Mouse (Mus musculus): ENCODE results near the gene Npc1l1. TPM values are rescaled to one million over a fixed set of nuclear protein-coding genes. Genes with fewer than 3 reads are reported as not detected.
"Not testable (repeated sequence)": the region's sequence is repeated elsewhere in the genome, so short reads cannot be mapped to it uniquely, and the experiment has no call there.

Gene Npc1l1
- total RNA-seq (2021), result under 1 TPM; 0.28 to 0.30 TPM

DNA sequence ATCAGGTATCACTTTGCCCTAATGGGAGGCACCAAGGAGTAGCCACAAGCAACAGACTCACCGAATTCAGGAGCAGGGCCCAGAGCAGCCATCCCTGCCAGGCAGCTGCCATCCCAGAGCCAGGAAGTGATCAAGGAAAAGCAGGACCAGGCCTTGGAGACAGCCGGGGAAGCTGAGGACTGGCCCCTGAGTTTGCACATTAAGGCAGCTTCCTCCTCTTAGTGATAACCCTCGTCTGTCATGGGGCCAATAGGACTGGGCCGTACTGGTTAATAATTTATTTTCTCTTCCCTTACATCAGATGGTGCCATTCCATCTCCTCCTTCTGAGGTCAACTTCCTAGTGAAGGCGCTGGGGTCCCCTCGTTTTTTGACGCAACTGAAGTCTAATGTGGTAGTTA is at the start of gene Npc1l1:
Gene Npc1l1, minus strand, starts transcription at position 132 of the 400 bp plus-strand sequence.
- DNase-seq, result no peak

DNA sequence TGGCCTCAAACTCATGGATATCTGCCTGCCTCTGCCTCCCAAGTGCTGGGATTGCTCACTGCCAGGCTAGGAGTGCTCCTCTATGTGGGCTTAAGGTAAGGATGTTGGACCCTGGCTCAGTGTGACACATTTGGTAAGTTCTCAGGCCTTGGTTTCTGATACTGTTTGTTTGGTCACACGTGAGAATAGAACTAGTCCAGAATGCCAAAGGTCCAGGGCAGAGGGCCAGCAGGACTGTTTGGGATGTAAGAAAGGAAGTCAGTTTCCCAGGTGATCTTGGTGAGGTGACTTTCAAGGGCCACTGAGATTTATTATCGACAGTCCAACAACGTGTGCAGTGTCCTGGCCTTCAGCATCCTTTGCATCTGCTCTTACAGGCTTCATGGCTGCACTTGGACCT is 46.5 kb upstream of the Npc1l1 start:
- no peak for DNase-seq

DNA sequence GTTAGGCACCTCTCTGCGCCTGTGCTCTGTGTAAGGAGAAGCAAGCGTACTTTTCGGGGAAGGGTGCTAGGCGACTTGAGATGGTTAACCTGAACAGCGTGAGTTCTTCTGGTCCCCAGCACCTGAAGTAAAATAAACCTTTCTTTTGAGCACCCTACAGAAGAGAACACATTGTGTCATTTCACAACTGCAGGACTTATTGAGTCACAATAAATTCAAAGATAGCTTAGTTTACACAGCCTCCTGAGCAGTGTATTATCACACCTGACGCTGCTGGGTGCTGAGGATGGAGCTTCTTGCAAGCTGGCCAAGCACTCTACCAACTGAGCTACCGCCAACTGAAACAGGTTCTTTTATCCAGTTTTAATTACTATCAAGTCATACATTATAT is 45.1 kb upstream of the Npc1l1 start:
- DNase-seq, result no peak

DNA sequence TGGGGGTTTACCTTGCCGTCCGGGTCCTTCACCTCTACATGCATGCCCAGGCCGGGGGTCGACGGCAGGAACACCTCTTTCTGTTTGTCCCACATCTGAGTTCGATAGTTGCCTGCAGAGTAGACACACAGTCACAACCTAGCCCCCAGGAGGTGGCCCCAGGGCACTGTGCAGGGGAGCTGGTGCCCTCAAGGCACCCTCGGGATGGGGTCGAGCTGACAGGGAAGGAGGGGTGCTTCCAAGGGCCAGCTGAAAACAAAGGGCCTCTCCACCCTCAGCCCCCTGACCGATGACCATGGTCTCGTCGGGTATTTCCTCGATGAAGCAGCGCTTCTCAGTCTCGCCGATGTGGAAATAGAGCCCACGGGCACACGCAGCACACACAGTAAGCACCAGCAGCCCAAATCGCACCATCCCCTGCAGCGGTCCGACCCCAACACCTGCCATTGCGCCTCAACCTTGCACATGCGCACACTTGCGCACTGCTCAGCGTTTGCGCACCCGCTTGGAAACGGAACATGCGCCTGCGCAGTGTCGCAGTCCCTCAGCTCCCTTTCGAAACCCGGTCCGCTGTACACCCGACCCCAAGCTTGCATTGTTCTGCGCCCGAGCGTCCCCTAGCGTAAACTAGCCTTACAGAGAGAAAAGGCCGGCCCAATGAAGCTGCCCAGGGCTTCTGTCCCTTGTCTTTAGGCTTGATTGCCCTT is 44.6 kb upstream of the Npc1l1 start, which contains the start of gene Tmed4:
Gene Tmed4, minus strand, starts transcription at position 484 of the 707 bp plus-strand sequence.
- DNase-seq, result peak; percentile 97 to 98

DNA sequence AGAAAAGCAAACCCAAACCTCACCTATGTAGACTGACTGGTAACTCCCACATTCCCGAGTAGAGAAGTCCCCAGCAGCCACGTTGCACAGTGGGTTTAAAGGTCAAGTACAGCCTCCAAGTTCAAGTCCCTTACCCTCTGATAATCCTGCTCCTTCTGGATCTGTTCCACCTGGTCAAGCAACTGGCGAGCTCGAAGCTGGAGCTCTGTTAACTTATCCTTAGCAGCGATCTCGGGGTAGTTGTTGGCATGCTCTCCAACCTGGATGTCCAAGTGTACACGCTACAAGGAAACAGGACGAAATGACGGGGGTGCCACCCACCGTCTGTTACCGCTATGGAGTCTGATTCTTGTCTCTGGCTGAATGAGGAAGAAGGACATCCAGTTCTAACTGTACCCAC is 43.7 kb upstream of the Npc1l1 start:
- no peak for DNase-seq

DNA sequence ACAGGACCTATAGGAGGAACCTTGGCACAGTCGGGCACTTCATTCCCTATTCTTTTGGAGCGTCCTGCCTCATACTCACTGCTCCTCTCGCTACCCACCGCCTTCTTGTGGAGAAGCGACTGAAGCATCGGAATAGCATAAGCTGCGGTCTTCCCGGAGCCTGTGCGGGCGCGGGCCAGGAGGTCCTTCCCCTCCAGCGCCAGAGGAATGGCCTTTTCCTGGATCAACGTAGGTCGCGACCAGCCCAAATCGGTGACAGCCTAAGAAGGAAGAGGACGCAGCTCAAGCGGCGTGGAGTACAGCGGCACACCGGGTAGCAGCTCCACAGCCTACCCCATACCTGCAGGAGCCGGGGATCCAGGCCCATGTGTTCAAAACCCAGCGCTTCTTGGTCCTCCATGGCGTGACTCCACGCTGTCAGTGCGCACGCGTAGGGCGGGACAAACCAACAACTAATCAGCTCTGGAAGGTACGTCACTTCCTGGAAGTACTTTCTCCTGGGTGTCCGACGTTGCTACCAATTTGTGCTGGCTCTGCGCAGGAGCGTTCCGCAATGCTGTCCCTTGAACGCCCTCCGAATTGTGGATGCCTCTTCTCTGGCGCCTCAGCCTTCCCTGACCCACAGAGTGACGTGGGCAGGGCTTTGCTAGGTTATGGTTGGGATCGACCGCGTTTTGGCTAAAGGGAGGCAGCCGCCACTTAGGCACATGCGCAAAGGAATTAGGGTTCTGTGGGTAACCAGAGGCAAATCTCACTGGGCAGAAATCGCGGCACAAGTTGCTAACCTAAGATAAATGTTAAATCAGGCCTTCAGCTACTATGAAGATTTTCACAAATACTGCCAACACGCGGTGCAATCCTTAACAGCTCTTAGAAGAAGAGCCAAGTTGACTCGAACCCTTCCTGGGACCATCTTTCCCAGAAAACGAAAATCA is 37.6 kb upstream of the Npc1l1 start, which contains the start of gene Ddx56:
Gene Ddx56, minus strand, starts transcription at position 453 of the 935 bp plus-strand sequence.
- peak; percentile 89 for DNase-seq

DNA sequence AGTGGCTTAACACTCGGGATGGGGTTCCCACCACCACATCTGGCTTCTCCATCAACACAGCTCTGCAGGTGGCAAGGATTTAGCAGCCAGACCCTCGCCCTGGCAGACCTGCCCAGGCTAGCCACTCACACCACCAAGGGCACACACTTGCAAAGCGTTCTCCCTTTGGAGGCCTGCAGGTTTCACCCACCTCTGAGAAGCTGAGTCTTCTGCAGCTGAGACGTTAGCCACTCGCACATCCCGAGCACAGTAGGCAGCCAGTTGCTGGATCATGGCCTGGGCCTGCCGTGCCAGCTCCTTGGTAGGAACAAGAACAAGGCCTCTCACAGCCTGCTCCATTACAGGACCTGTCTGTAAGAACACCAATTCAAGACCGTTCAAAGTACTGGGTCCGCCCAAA is 36.7 kb upstream of the Npc1l1 start:
- no peak for DNase-seq

DNA sequence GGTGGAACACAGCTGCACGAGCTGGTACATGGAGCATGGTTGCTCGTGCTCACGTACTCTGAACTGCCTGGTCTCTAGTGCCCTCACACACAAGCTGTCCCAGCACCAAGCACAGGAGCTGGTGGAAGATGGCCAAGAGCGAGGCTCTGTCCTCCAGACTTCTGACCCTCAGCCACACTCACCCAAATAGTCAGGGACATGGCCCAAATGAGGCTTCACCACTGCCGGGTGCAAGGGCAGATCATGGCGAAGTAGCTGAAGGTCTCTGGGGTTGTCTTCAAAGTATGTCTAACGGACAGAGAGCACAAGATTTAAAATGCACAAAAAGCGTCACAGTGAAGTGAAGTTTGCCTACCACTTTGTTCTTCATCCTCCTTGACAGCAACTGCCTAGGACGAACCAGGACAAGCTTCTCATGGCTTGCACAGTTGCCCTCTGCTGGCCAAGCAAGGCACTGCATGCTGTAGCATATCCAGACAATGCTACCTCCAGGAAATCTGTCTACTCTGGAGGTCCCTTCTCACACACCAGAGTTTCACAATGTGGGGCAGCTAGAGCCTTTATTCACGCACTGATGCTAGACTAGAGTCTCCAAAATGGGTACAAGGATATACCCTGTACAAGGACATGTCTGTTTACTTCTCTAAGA is 31.6 kb upstream of the Npc1l1 start:
- DNase-seq, result peak; percentile 55 to 59

DNA sequence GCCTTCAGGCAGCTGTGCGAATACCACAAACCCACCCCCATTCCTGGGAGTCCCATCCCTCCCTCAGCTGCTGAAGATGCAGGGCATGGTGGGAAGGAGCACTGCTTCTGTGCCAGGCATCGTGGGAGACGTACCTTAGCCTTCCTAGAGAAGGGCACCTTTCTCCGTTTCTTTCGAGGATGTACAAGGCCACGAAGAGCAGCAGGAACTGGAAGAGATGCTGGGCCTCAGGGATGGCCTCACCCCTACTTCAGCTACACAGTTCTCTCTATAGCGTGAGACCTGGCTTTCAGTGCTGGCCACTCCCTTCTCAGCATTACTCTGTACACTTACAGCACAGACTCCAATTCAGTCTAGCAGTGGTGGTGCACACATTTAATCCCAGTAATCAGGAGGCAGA is 29.5 kb upstream of the Npc1l1 start:
- DNase-seq, result no peak

DNA sequence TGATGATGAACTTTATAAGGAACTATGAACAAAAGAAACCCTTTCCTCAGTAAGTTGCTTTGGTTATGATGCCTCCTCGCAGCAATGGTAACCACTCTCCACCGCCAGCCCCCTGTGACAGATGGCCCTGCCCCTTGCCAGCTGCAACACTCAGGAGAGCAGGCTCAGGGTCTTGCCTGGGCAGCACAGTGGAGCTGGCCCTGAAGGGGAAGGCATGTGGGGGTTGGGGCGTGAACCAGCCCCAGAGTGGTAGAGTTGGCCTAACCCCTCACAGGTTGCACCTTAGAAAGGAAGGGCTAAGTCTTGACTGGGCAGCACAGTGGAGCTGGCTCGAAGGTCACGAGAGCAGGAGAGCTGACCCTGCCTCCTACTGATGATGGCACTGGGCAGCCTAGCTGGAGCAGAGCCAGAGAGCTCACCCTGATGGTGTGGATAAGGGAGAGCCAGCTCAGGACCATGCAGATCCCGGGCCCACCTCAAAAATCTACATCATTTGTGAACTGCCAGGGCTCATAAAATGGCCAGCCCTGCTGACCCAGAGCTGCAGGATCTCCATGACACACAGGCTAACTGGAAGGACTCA is 26.6 kb upstream of the Npc1l1 start:
- no peak for DNase-seq

DNA sequence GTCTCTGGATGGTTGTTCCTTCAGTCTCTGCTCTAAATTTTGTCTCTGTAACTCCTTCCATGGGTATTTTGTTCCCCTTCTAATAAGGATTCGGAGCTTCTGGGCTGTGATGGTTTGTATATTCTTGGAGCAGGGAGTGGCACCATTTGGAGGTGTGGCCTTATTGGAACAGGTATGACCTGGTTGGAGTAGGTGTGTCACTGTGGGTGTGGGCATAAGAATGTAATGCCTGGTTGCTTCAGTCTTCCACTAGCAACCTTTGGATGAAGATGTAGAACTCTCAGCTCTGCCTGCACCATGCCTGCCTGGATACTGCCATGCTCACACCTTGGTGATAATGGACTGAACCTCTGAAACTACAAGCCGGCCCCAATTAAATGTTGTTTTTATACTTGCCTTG is 24.7 kb upstream of the Npc1l1 start:
- not testable (repeated sequence) for DNase-seq

DNA sequence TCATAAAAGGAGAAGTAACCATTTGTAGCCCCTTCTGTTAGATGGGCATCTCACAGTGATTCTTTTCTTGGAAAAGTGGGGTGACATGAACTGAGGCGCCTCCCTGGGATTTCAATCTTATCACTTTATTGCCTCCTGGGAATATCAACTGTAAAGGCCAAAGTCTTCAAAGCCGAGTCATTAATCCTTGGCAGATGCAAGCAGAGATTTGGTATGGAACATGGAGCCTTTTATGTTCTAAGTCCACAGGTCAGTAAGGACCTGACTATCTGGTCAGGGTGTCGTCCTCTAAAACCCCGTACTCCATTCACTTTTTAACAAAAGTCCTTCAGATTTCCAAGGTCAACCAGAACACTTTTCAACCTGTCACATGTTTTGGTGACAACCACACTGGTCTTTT is 22.9 kb upstream of the Npc1l1 start:
- no peak for DNase-seq

DNA sequence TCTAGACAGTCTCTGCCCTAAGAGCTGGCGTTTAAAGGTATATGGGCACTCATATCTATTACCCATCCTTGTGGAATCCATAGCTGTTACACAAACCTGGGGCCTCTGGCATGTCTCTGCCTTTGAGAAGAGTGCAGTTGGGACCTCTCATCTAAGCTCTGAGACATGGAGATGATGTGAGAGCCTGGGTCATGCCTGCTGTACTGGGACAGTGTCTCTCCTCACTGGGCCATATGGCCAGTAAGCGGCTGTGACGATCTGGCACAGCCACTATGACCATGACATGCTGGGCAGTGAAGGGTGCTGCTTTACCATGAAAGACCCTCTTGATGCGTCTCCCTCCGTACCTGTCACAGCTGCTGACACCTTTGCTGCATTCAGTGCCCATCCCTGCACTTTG is 22.3 kb upstream of the Npc1l1 start:
- no peak for DNase-seq

DNA sequence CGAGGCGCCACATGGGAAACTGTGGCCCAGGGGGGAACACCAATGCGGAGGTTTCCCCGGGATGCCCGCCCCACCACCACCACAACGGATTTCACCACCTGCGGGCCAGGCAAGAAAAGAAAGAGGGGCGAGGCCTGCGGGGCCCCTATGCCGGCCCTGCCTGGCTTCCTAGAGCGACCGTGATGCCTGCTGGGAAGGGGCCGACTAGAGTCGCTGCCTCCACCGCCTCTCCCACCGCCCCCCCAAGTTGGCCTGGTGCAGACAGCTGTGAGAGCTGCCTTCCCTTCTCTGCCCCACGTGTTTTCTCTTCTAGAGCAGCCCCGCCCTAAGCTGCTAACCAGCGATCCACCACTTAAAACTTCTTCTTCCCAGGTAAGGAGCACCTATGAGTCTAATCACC is 14.8 kb upstream of the Npc1l1 start:
- no peak for DNase-seq

DNA sequence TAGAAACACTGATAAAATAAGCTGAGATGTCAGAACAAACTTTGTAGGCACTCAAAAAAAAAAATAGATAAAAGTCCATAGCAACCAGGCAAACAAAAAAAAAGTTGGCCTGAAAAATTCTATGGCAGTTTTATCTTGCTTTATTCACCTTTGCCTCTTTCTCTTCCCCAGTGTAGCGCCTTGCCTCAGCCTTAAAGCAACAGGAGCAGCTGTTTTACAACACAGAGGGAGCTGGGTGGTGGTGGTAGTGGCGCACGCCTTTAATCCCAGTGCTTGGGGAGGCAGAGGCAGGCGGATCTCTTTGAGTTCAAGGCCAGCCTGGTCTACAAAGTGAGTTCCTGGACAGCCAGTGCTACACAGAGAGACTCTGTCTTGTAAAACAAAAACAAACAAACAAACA is 3.1 kb upstream of the Npc1l1 start:
- DNase-seq, result no peak

DNA sequence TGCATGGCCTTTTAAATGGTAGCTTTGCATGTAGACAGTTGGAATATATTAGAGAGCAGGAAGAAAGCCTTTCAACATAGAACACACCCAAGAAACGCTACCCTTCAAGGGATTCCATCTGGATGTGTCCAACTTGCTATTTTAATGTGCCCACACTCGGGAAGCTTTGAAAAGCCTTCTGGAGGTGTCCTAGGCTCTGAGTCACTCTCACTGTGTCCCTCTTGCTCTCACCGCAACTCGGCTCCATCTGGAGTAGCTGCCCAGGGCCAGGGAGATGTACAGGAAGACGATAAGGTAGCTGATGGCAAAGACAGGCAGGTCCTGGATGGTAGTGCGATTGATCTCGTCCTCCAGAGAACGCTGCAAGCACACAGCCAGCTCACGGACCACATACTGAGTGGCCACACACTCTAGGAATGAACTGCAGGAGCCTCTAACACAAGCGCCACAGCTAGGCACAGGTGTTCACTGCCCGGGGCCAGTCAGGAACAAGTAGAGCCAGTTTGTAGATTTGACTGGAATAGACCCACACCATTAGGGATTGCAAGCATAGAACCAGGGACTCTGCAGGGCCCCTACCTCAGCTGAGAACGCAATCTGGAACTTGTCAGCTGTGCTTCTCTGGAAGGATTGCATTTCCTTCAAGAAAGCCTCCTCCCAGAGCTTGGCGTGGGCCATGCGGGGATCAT is 5.3 kb downstream of the Npc1l1 start:
- no peak for DNase-seq

DNA sequence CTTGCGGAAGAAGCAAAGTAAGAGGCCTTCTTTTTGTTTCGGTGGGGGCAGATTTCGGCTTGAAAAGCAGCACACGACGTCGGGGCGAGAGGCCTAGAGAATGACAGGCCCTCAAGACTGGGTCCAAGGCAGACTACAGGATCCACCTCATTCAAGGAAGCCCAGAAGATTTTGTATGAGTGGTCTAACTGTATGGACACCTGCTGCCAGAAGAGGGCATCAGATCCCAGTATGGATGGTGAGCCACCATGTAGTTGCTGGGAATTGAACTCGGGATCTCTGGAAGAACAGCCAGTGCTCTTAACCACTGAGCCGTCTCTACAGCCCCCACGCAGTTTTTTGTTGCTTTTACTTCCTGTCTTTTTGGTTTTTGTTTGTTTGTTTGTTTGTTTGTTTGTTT is 7.8 kb downstream of the Npc1l1 start:
- no peak for DNase-seq

DNA sequence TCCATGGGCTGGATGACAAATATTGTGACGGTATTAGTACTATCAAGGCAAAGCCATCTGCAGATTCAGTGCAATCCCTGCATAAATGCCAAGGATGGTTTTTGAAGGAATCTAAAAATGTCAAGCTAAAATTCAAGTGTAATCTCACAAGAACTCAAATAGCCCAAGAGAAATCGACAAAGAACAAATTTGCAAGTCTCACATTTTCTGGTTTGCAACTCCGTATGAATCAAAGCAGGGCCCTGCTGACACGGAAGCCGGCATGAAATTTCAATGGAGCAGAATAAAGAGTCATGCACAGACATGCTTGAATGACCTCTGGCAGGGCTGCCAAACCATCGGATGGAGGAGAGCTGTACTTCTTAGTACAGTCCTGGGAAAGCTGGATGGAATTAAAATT is 10.0 kb downstream of the Npc1l1 start:
- DNase-seq, result no peak

DNA sequence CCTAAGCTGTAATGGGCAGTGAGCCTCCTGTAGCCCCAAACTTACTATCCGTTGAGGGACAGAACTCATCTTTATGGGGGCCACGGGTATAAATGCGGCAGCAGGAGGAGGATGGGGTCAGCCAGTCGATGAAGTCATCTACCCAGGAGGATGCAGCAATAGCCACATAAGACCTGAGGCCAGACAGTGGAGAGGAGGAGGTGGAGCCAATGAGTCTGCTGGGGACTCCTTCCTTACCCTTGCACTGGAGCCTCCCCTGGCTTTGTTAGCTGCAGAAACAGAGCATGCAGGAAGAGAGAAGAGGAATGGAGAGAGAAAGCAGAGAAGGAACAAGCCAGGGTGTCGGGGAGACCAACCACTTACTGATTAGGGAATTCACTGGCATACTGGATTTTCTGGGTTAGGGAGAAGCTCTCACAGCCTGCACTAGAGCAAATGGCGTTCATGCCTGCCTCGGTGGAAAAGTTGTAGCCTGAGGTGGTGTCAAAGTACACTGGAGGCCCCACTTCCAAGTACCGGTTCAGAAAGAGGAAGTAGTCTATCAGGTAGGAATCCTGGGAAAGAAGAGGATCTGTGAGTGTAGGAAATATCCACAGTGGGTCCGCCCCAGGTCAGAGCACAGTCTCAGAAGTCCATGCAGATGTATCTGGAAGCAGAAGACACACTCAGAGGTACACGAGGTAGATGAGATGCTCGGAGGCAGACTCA is 11.6 kb downstream of the Npc1l1 start:
- DNase-seq, result no peak

DNA sequence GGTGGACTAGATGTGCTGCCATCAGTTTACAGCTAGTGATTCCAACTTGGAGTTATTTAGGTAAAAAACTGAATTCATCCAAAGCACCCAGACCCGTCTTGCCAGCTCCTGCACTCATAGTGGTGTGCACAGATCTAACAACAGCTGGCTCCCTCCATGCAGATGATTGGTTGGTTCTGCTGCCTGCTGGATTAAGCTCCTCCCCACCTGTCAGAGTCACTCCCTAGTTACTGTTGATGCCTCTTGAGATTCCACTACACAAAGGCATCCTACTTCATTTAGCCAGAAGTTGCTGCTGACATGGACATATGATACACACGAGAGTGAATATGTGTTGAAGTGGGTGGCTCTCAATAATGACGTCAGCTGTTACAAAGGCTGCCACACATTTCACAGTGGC is 13.1 kb downstream of the Npc1l1 start:
- DNase-seq, result no peak

DNA sequence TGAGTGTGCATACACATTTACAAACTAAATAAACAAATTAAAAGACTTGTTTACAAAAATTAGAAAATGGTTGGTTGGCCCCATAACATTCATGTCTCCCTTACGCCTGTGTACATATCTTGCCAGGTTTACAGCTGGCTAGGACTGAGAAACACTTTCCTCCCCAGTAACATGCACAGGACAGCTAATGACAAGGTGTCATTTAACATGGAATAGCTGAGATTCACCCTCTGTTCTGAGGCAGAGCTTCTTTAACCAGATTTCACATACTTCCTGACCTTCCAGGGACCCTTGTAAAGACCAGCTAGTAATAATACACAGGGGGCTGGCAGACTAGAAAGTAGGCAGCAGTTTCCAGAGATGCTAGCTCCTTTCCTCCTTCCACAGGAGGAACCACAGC is 21.8 kb downstream of the Npc1l1 start:
- DNase-seq, result no peak

DNA sequence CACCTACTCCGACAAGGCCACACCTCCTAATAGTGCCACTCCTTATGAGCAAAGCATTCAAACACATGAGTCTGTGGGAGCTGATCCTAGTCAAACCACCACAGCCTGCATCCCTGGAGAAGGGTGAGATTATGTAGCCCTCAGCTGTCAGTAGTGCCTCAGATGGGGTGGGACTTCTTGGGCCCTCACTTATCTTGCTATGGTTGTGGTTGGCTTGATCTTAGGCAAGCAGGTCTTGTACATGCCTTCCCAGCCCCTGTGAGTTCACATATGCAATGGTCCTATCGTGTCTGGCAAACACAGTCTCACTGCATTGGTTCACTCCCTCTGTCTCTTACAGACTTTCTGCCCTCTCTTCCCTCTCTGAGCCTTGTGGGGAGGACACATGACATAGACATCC is 22.9 kb downstream of the Npc1l1 start:
- DNase-seq, result no peak

Measured in layer of hippocampus, postnatal 36 days (tissue).